Mouse (Mus musculus): ENCODE measurements around the gene Spop.

The Spop gene

GRCm38 (mm10) chr11:95417341-95417740 is 3.5 kb downstream of the Spop start:
- DNase-seq (ENCODE audit: low read depth, low spot score), result no peak

- DNase-seq (ENCODE audit: low read depth, low spot score), result no peak
Observed at GRCm38 (mm10) chr11:95420880-95421435, 7.1 kb downstream of the Spop start.

- DNase-seq (ENCODE audit: low read depth, low spot score), result no peak
Observed at GRCm38 (mm10) chr11:95423505-95423904, 9.6 kb downstream of the Spop start.

- no peak for DNase-seq (ENCODE audit: low read depth, low spot score)
Observed at GRCm38 (mm10) chr11:95431344-95431743, 17.5 kb downstream of the Spop start.

GRCm38 (mm10) chr11:95432194-95432593 is 18.3 kb downstream of the Spop start:
- DNase-seq (ENCODE audit: low read depth, low spot score), result no peak

- DNase-seq (ENCODE audit: low read depth, low spot score), result no peak
Observed at GRCm38 (mm10) chr11:95445371-95445770, 31.5 kb downstream of the Spop start.

GRCm38 (mm10) chr11:95446580-95447305 is 32.9 kb downstream of the Spop start:
- no peak for DNase-seq (ENCODE audit: low read depth, low spot score)

- no peak for DNase-seq (ENCODE audit: low read depth, low spot score)
Observed at GRCm38 (mm10) chr11:95448346-95448745, 34.5 kb downstream of the Spop start.

GRCm38 (mm10) chr11:95455331-95455730 is 41.5 kb downstream of the Spop start:
- DNase-seq (ENCODE audit: low read depth, low spot score), result no peak

GRCm38 (mm10) chr11:95460872-95461271 is 47.0 kb downstream of the Spop start:
- DNase-seq (ENCODE audit: low read depth, low spot score), result no peak

GRCm38 (mm10) chr11:95462168-95462567 is 48.3 kb downstream of the Spop start:
- DNase-seq (ENCODE audit: low read depth, low spot score), result no peak

GRCm38 (mm10) chr11:95467731-95468130 is 53.9 kb downstream of the Spop start:
- no peak for DNase-seq (ENCODE audit: low read depth, low spot score)

- DNase-seq (ENCODE audit: low read depth, low spot score), result no peak
Observed at GRCm38 (mm10) chr11:95472942-95473341, 59.1 kb downstream of the Spop start.

- no peak for DNase-seq (ENCODE audit: low read depth, low spot score)
Observed at GRCm38 (mm10) chr11:95473456-95473855, 59.6 kb downstream of the Spop start.

- no peak for DNase-seq (ENCODE audit: low read depth, low spot score)
Observed at GRCm38 (mm10) chr11:95476323-95476722, 62.4 kb downstream of the Spop start.

GRCm38 (mm10) chr11:95479458-95479857 is 65.6 kb downstream of the Spop start:
- no peak for DNase-seq (ENCODE audit: low read depth, low spot score)

- DNase-seq (ENCODE audit: low read depth, low spot score), result no peak
Observed at GRCm38 (mm10) chr11:95480662-95481061, 66.8 kb downstream of the Spop start.

GRCm38 (mm10) chr11:95485634-95486033 is 71.8 kb downstream of the Spop start:
- no peak for DNase-seq (ENCODE audit: low read depth, low spot score)

GRCm38 (mm10) chr11:95487237-95487636 is 73.4 kb downstream of the Spop start:
- no peak for DNase-seq (ENCODE audit: low read depth, low spot score)

- no peak for DNase-seq (ENCODE audit: low read depth, low spot score)
Observed at GRCm38 (mm10) chr11:95490104-95490503, 76.2 kb downstream of the Spop start.

GRCm38 (mm10) chr11:95492256-95492655 is 78.4 kb downstream of the Spop start:
- DNase-seq (ENCODE audit: low read depth, low spot score), result no peak

GRCm38 (mm10) chr11:95493010-95493409 is 79.1 kb downstream of the Spop start:
- no peak for DNase-seq (ENCODE audit: low read depth, low spot score)

GRCm38 (mm10) chr11:95493950-95494349 is 80.1 kb downstream of the Spop start:
- DNase-seq (ENCODE audit: low read depth, low spot score), result no peak
